Comparison of ENCODE assay signal across 7 mouse cellular contexts in the genomic region with DNA sequence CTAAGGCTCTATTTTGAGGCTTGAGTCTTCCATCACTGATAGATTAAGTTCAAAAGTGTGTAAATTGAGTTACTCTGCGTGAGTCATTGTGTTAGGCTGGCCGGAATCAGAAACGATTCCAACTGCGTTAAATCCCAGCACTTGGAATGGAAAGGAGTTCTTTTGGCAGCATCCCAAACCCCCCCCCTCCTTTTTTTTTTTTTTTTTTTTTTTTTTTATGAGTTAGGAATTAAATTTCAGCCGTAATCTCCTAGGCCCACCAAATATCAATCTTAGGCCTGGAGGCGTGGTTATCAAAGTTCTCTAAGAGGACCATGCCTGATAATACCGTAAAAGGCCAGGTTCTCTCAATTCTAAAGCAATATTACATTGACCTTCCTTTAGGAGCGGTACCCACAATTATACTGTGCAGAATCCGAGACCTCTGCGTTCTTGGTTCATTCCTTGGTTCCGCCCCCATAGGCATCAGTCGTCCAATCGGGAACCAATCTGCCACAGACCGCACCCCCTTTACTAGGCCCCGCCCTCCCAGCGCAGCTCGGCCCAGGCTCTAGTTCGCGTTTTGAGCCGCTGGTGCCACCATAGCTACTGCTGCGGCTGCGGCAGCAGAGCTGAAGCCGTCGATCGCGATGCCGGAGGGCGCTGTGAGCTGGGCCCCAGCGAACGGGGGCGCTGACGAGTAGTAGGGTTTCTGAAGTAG. TPM values are rescaled to one million over a fixed set of nuclear protein-coding genes. Genes with fewer than 3 reads are reported as not detected.
A peak's percentile ranks its signal among the peaks of the same experiment; 100 is the strongest.
DNase-seq lines count a peak whose midpoint lies in the region; ATAC-seq lines count a peak whose summit lies in the region.

No protein-coding gene starts in this region.

- H3K27ac ChIP-seq in intestine, embryonic 15.5 days: peak overlapping the region; percentile 77
- H3K27ac ChIP-seq in midbrain, embryonic 10.5 days (replicated peaks): peak overlapping the region; percentile 89

- peak overlapping the region; percentile 81 for H3K4me3 ChIP-seq in intestine, embryonic 15.5 days (replicated peaks)
- H3K4me3 ChIP-seq in midbrain, embryonic 10.5 days: peak overlapping the region; percentile 81

- peak; percentile 100 for ATAC-seq in intestine, embryonic 15.5 days

- peak overlapping the region; percentile 71 for H3K4me2 ChIP-seq in intestine, embryonic 15.5 days (replicated peaks)

- peaks cover 7% of the 10 kb centered on the region; the same call in 1 of the 2 replicates for H3K4me1 ChIP-seq in intestine, embryonic 15.5 days (replicated peaks)
- peaks cover 17% of the 10 kb centered on the region for H3K4me1 ChIP-seq in midbrain, embryonic 10.5 days

- no peaks in the 10 kb centered on the region for H3K36me3 ChIP-seq in intestine, embryonic 15.5 days
- peaks cover 5% of the 10 kb centered on the region for H3K36me3 ChIP-seq in midbrain, embryonic 10.5 days

- H3K9ac ChIP-seq in intestine, embryonic 15.5 days: peak overlapping the region; percentile 90

- DNase-seq in adrenal gland, adult 2 months: peak; percentile 98
- peak; percentile 93 for DNase-seq in embryo, embryonic 11.5 days (ENCODE audit: low read depth, low spot score)
- peak; percentile 92 to 94 for DNase-seq in gastrocnemius, postnatal 36 days
- peak; percentile 96 to 98 for DNase-seq in left cerebral cortex, postnatal 25 days (ENCODE audit: low spot score in 2 of 2)
- DNase-seq in midbrain, embryonic 10.5 days (ENCODE audit: low spot score): peak; percentile 97
- DNase-seq in right cerebral cortex, postnatal 4 days: peak; percentile 91

- no peaks in the 10 kb centered on the region for H3K9me3 ChIP-seq in intestine, embryonic 15.5 days
- H3K9me3 ChIP-seq in midbrain, embryonic 10.5 days (replicated peaks): no peaks in the 10 kb centered on the region

- 1% methylated on average over 32 of the region's 32 CpGs for WGBS in intestine, embryonic 15.5 days
- WGBS in midbrain, embryonic 10.5 days: 3% methylated on average over 32 of the region's 32 CpGs

- intact Hi-C loops in gastrocnemius, postnatal 36 days (cut with DNase I): no loop called here
- intact Hi-C loops in left cerebral cortex, postnatal 25 days (cut with DNase I): loop anchor here (5.0 kb wide), 2 partner anchors 105 to 200 kb away; no protein-coding TSS in a partner anchor

- no peaks in the 10 kb centered on the region for H3K27me3 ChIP-seq in intestine, embryonic 15.5 days (replicated peaks)
- H3K27me3 ChIP-seq in midbrain, embryonic 10.5 days (ENCODE audit: low read depth, poor library complexity, severe bottlenecking): no peaks in the 10 kb centered on the region

RNA-seq across cellular contexts. Expression of a gene that starts 0.5 kb away (rescaled TPM):
- total RNA-seq in adrenal gland, adult 2 months (2021): 10 to 100 TPM; 10.7 to 13.1 TPM
- polyA plus RNA-seq in adrenal gland, adult 2 months (2012; rRNA removed): 9.3 and 12.4 TPM in 2 replicates
- total RNA-seq in gastrocnemius, postnatal 36 days (2021): 1 to 10 TPM; 6.2 to 8.1 TPM
- polyA plus RNA-seq in intestine, embryonic 15.5 days (2015; fragmentation: Nextera tagmentation; extraction: Ambion mirVana): 2.2 TPM in 2 replicates
- total RNA-seq in left cerebral cortex, postnatal 25 days (2021): 10 to 100 TPM; 52.2 to 52.7 TPM
- 3.3 and 4.4 TPM in 2 replicates for polyA plus RNA-seq in midbrain, embryonic 10.5 days (2016; fragmentation: Nextera tagmentation; extraction: Ambion mirVana)

RNA-seq across cellular contexts. Expression of a gene that starts 55.3 kb away (rescaled TPM):
- total RNA-seq in adrenal gland, adult 2 months (2021): 1 to 10 TPM; 5.9 to 7.6 TPM
- 7.1 and 7.9 TPM in 2 replicates for polyA plus RNA-seq in adrenal gland, adult 2 months (2012; rRNA removed)
- total RNA-seq in gastrocnemius, postnatal 36 days (2021): 1 to 10 TPM; 1.7 to 2.6 TPM
- polyA plus RNA-seq in intestine, embryonic 15.5 days (2015; fragmentation: Nextera tagmentation; extraction: Ambion mirVana): 15.5 and 17.8 TPM in 2 replicates
- total RNA-seq in left cerebral cortex, postnatal 25 days (2021): 1 to 10 TPM; 3.5 to 4.3 TPM
- polyA plus RNA-seq in midbrain, embryonic 10.5 days (2016; fragmentation: Nextera tagmentation; extraction: Ambion mirVana): 21.2 and 27.5 TPM in 2 replicates

RNA-seq across cellular contexts. Expression of a gene that starts 55.3 kb away (rescaled TPM):
- under 1 TPM; 0.78 to 0.93 TPM for total RNA-seq in adrenal gland, adult 2 months (2021)
- 9.0 and 9.3 TPM in 2 replicates for polyA plus RNA-seq in adrenal gland, adult 2 months (2012; rRNA removed)
- 1 to 10 TPM; 1.1 to 1.3 TPM for total RNA-seq in gastrocnemius, postnatal 36 days (2021)
- polyA plus RNA-seq in intestine, embryonic 15.5 days (2015; fragmentation: Nextera tagmentation; extraction: Ambion mirVana): 2.2 TPM in 2 replicates
- total RNA-seq in left cerebral cortex, postnatal 25 days (2021): 1 to 10 TPM in 1 of 2 experiments, under 1 TPM in 1; 0.78 to 1.9 TPM
- polyA plus RNA-seq in midbrain, embryonic 10.5 days (2016; fragmentation: Nextera tagmentation; extraction: Ambion mirVana): 5.2 and 6.8 TPM in 2 replicates

Comparison
In these comparisons a context has a peak if more than half of its experiments do, and no peak if none do; other contexts are left out.
1. Peak in every context shown above with its lines: DNase-seq, ATAC-seq, H3K4me3 ChIP-seq and H3K27ac ChIP-seq.